Mouse (Mus musculus): ENCODE data around the gene Zfp831.

DNA sequence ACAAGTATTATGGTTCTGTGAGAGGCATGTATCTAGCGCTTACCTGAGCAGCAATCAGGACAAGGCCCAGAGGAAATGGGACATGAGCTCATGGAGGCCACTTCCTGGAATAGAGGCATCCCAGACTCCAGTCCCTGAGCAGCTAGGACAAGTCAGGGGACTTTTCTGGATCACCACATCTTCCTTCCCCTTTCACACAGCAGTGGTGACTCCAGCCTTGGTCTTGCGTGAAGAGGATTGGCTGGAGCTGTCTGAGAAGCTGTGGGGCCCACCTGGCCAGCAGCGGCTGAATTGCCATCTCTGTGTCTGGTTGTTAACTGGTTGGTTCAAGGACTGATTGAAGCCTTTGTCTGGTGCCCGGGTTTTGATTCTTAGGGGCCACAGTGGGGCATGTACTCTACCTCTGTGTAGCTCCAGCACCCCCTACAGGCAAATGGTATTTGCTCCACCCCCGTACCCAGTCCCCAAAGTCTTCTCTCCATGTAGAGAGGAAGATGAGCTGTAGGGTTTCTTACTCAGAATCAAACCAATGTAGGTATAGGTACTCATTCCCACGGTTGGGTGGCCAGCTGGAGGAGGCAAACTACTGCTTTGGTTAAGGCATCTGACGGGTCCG lies 15.0 kb downstream of the Zfp831 start:
- no peak for TF ChIP-seq GATA1 (IDR thresholded peaks at IDR 0.05; ENCODE audit: borderline replicate concordance, low read length)
- TF ChIP-seq FLI1 (IDR thresholded peaks at IDR 0.05; ENCODE audit: low read length): no peak
